Mouse (Mus musculus) ovary, postnatal 10 days (tissue): ENCODE results near the gene Itm2c.

Experiments
- DNase-seq: peaks from one replicate; pipeline ENCODE4 v3.0.0; 2022; ENCODE audit warnings: low spot score

Gene Itm2c

DNA sequence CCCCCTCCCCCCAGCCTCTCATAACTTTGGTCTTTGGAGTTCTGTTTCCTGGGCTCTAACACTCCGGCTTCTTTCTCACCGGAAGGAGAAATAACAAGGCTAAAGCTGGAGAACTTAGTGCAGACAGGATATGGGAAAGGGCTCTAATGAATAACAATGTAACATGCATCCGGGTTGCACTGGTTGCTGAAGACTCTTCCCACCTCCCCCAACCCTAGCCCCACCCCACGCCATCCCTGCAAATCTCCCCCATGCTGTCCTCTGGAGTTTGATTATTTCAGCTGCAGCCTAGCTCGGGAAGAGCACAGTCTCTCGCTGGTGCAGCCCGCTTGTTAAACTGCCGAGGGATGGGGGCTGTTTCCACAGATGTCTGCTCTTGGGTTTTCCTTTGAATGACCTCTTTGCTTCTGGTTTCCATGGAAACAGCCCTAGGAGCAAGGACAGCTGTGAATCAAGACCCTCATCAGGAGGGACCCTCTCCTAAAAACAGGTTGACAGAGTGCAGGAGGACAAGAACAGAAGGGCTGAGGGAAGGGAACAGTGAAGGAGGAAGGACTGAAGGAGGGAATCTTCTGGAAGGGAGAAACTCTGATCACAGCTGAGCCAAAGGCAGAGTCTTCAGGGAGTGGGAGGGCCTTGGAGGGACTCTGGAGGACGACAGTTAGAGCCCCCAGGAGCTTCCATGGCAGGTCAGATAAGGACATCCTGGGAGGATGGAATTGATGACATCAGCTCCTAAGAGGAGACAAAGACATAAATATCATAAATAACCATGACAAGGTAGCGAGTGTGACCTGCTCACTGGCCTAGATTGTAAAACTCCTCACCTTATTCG, 39.8 kb downstream of the Itm2c start:
- DNase-seq = no peak

DNA sequence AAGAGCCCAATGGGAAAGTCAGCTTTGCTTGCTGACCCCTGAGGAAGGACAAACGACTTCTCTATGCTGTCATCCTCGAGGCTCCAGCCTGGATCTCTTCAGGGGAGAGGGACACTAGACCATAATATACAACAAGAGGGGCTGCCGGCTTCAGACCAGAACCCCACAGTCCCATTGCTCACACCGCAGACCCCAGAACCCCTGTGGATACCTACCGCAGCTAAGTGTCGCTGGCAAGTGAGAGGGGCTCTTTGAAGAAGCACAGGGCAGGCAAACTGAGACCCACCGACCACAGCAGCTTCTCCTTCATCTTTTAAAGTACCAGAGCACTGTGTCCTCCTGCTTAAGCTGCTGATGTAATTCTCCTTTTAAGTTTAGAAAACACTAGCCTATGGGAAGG, 40.5 kb downstream of the Itm2c start:
- DNase-seq = no peak

GRCm38 (mm10) chr1:85935148-85935852, 41.2 kb downstream of the Itm2c start:
- no peak for DNase-seq

GRCm38 (mm10) chr1:85936265-85936664, 42.2 kb downstream of the Itm2c start:
- DNase-seq = no peak

DNA sequence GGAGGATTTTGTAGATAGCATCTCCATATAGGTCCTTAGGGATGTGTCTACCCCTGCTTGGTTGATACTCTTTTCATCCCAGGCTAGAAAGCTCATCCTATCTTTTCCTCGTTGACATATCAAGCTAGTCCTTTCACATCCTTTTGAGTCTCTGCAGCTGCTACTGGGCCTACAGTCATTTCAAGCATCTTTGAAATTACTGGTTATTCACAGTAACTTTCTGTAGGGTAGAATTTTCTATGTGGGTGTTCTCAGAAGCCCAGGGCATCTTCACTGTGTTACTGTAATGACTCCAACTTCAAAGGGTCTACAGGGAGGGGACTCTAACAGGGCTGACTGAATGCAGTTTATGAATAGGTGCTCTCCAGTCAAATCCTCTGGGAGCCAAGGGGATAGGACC, 43.2 kb downstream of the Itm2c start:
- no peak for DNase-seq

DNA sequence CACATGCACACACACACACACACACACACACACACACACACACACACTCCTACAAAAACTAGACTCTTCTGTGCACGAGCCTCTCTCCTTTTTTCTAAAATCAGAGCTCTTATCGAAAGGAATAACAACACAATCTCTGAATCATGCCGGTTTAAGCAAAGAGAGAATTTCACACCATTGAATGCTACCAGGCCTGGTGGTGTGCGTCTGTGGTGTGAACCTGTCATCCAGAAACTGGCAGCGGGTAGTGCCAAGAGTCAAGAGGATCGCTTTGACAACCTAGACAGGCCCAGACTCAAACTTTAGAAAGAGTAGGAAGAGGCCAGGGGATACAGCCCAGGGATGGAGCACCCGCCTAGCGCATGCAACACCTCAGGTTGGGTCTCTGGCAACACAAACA, 48.2 kb downstream of the Itm2c start:
- DNase-seq = no peak

DNA sequence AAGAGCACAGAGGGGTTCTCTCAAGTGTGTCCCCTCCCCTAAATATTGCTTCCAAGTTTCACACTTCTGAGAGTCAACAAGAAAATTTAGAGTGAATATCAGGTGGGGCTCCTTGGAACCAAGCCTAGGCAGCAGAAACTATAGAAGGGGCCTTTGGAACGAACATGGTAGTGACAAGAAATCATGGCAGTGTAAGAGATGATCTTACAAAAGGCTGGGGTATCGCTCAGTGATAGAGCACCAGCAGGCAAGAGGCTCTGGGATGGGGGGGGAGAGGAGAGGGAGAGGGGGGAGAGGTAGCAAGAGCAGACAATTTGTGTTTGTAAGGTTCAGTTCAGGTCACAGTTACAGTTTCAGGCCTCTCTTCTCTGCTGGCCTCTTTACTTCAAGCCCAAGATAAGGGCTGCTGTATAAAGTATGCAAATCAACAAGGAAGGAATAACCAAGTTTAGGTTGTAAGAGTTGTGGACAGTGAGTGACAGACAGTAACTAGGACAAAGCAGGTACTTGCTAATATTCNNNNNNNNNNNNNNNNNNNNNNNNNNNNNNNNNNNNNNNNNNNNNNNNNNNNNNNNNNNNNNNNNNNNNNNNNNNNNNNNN, 55.1 kb downstream of the Itm2c start:
- no peak for DNase-seq

DNA sequence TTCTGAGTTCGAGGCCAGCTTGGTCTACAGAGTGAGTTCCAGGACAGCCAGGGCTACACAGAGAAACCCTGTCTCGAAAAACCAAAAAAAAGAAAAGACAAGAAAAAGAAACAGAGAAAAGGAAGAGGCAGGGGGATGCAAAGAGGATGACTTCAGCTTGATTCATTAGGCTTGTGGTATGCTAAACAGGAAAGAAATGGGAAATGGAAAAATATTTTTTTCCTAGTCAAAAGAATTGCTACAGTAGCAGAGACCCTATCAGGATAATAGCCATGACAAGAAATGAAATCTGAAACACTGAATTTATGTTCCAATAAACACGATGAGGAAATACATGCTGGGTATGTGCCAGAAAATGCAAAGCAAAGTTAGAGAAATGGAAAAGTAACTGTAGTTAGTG, 61.1 kb downstream of the Itm2c start:
- DNase-seq = no peak

DNA sequence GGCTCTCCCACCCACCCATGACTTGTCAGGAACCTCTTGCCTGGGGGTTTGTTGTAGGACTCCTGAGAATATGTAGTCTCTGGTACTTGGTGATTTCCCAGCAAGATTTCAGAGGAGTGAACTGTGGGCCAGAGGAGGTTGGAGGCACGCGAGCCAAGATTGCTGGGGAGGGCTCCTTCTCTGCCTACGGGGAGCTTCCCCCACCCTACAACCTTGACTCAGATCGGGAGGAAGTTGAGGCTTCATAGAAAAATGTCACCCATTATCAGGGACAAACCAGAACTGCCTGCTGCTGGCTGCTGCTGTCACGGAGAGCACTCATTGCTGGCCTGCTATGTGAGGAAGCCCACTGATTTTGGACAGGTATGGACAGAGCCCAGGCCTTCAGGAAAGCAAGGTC, 63.2 kb downstream of the Itm2c start:
- no peak for DNase-seq

DNA sequence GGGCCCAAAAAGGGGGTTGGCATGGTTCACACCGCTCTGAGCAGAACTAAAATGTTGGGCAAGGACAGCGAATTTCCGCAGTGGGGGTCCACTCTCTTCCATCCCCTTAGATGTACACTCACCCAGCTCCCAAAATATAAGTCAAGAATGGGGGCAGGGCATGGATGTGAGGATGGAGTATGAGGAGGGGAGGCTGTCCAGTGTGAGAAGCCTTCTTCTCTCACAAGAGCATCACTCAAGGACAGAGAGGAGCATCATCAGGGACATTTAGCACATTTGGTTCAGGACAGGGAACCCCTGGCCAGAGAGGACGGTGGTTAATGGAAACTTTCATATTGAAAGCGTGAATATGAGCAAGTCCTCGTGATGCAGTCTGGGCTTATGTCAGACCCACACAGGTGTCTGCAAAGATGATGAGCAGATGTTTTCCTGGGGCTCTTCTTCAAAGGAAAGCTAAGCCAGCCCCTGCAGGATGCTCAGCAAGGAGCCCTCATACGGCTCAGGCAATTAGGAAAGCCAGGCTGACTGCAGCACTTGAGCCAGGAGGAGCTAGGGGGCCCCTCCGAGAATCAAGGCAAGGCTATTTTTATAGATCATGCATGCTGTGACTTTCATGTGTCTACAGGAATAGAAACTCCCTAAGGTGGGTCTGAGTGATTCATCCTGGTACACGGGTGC, 64.0 kb downstream of the Itm2c start:
- DNase-seq = no peak
